Mouse (Mus musculus): ENCODE data around the gene Ywhab. TPM values are rescaled to one million over a fixed set of nuclear protein-coding genes. Genes with fewer than 3 reads are reported as not detected.

Gene Ywhab
- total RNA-seq, 2 experiments from 2014 or later: 422 to 471 TPM

Other genes starting within 250 kb of the Ywhab start
- gene Ada, start 244.7 kb upstream of the Ywhab start, total RNA-seq (2021): 1 to 10 TPM; 1.5 to 1.6 TPM
- under 1 TPM; 0.17 to 0.23 TPM for gene Ccn5, start 174.1 kb upstream of the Ywhab start, total RNA-seq (2021)
- gene Kcnk15, start 141.3 kb upstream of the Ywhab start, total RNA-seq (2021): under 1 TPM in 1 of 2 experiments, not detected in 1; 0.54 TPM
- 10 to 100 TPM; 86.6 to 94.5 TPM for gene Rims4, start 76.3 kb upstream of the Ywhab start, total RNA-seq (2021)
- 1 to 10 TPM in 1 of 2 experiments, under 1 TPM in 1; 0.44 to 2.0 TPM for gene Pabpc1l, start 30.5 kb downstream of the Ywhab start, total RNA-seq (2021)
- gene Stk4, start 75.4 kb downstream of the Ywhab start, total RNA-seq (2021): 10 to 100 TPM; 31.1 to 39.7 TPM
- gene Tomm34, start 76.2 kb downstream of the Ywhab start, total RNA-seq (2021): 10 to 100 TPM; 72.6 to 72.8 TPM
- gene Kcns1, start 176.2 kb downstream of the Ywhab start, total RNA-seq (2021): 10 to 100 TPM; 15.7 to 20.3 TPM
- not detected for gene Wfdc5, start 187.8 kb downstream of the Ywhab start, total RNA-seq (2021)
- not detected for gene Wfdc12, start 195.6 kb downstream of the Ywhab start, total RNA-seq (2021)
- gene Wfdc15a, start 205.2 kb downstream of the Ywhab start, total RNA-seq (2021): not detected
- gene Wfdc15b, start 226.7 kb downstream of the Ywhab start, total RNA-seq (2021): not detected
- gene Svs2, start 243.5 kb downstream of the Ywhab start, total RNA-seq (2021): not detected

All from left cerebral cortex, postnatal 36 days (tissue).